Mouse (Mus musculus) hindbrain, embryonic 12.5 days (tissue): ENCODE measurements at regions not wholly inside any gene's neighbourhood (a gene's known extent, or its start where the extent isn't known, plus 50 kb on each side); places are given as distances from the start of the nearest gene placed in this dataset.
A peak's percentile ranks its signal among the peaks of the same experiment; 100 is the strongest.

Experiments
- ATAC-seq: fragments of 200-750 bp; cut with Nextera tagmentation; 2 replicates; pipeline ENCODE4 v1.8.0; 2017; ENCODE audit warnings: moderate TSS enrichment; ENCODE audit not compliant: low FRiP score
- H3K27ac ChIP-seq: fragments of 300-500 bp; sonication (generic); 2 replicates; pipeline ENCODE4 v1.5.1; 2016; ENCODE audit warnings: mild to moderate bottlenecking
- H3K27me3 ChIP-seq: fragments of 300-500 bp; sonication (generic); 2 replicates; pipeline ENCODE4 v1.6.1; 2016; ENCODE audit warnings: mild to moderate bottlenecking
- H3K36me3 ChIP-seq: fragments of 300-500 bp; sonication (generic); 2 replicates; pipeline ENCODE4 v1.6.1; 2016; ENCODE audit warnings: mild to moderate bottlenecking
- H3K4me1 ChIP-seq: fragments of 300-500 bp; sonication (generic); 2 replicates; pipeline ENCODE4 v1.6.1; 2016
- H3K4me2 ChIP-seq: fragments of 300-500 bp; sonication (generic); replicated peaks from 2 replicates; pipeline ENCODE4 v1.6.1; 2016; ENCODE audit warnings: mild to moderate bottlenecking
- H3K4me3 ChIP-seq: fragments of 300-500 bp; sonication (generic); 2 replicates; pipeline ENCODE4 v1.5.1; 2016; ENCODE audit warnings: mild to moderate bottlenecking
- H3K9ac ChIP-seq: fragments of 300-500 bp; sonication (generic); 2 replicates; pipeline ENCODE4 v1.6.1; 2016; ENCODE audit warnings: mild to moderate bottlenecking, moderate library complexity
- H3K9me3 ChIP-seq: fragments of 300-500 bp; sonication (generic); replicated peaks from 2 replicates; pipeline ENCODE4 v1.6.1; 2016; ENCODE audit warnings: mild to moderate bottlenecking
- WGBS: fragments of 180-500 bp; shearing (Covaris S2); methylation state at CpG from one replicate; pipeline ENCODE4 v1.1.7; 2016; 5-methylcytosine and 5-hydroxymethylcytosine counted together

GRCm38 (mm10) chr2:105552092-105552491 lies 116.6 kb upstream of the Pax6 start:
- Histone ChIP-seq H3K4me2 (no peak overlapping the region), H3K9me3 (no peaks in the 10 kb centered on the region), H3K4me1 (no peaks in the 10 kb centered on the region), H3K4me3 (no peak overlapping the region), H3K27ac (no peak overlapping the region), H3K27me3 (no peaks in the 10 kb centered on the region), H3K36me3 (no peaks in the 10 kb centered on the region), H3K9ac (no peak overlapping the region)
- ATAC-seq, result no peak; the same call in 1 of the 2 replicates
- WGBS, result 79% methylated on average over 2 of the region's 2 CpGs

- no peak overlapping the region for H3K27ac ChIP-seq
- no peaks in the 10 kb centered on the region for H3K4me1 ChIP-seq
- no peak overlapping the region for H3K9ac ChIP-seq
- peak; percentile 64 for ATAC-seq
- H3K4me3 ChIP-seq, result no peak overlapping the region
- no peak overlapping the region for H3K4me2 ChIP-seq
- 34% methylated on average over 2 of the region's 2 CpGs for WGBS
- H3K27me3 ChIP-seq, result no peaks in the 10 kb centered on the region
- H3K36me3 ChIP-seq, result no peaks in the 10 kb centered on the region
- H3K9me3 ChIP-seq, result no peaks in the 10 kb centered on the region
Observed at GRCm38 (mm10) chr2:105586782-105587181, 81.9 kb upstream of the Pax6 start.

GRCm38 (mm10) chr2:105594131-105594530 lies 74.6 kb upstream of the Pax6 start:
- H3K4me2 ChIP-seq, result no peak overlapping the region
- no peak overlapping the region for H3K4me3 ChIP-seq
- no peaks in the 10 kb centered on the region for H3K9me3 ChIP-seq
- ATAC-seq, result no peak
- no peaks in the 10 kb centered on the region for H3K36me3 ChIP-seq
- no peak overlapping the region for H3K27ac ChIP-seq
- H3K27me3 ChIP-seq, result no peaks in the 10 kb centered on the region
- WGBS, result 84% methylated on average over 2 of the region's 2 CpGs
- H3K9ac ChIP-seq, result no peak overlapping the region
- no peaks in the 10 kb centered on the region for H3K4me1 ChIP-seq

GRCm38 (mm10) chr2:105604553-105605116 lies 64.1 kb upstream of the Pax6 start:
- no peak overlapping the region for H3K4me2 ChIP-seq
- no peak overlapping the region for H3K4me3 ChIP-seq
- WGBS, result 55% methylated on average over 11 of the region's 11 CpGs
- H3K9ac ChIP-seq, result no peak overlapping the region
- H3K9me3 ChIP-seq, result no peaks in the 10 kb centered on the region
- peaks cover 24% of the 10 kb centered on the region for H3K27me3 ChIP-seq
- no peak for ATAC-seq
- peaks cover 4% of the 10 kb centered on the region for H3K4me1 ChIP-seq
- H3K36me3 ChIP-seq, result no peaks in the 10 kb centered on the region
- no peak overlapping the region for H3K27ac ChIP-seq

GRCm38 (mm10) chr2:105607969-105608538 lies 60.6 kb upstream of the Pax6 start:
- Histone ChIP-seq H3K36me3 (no peaks in the 10 kb centered on the region), H3K9me3 (no peaks in the 10 kb centered on the region), H3K4me1 (peaks cover 26% of the 10 kb centered on the region), H3K9ac (no peak overlapping the region), H3K27me3 (peaks cover 29% of the 10 kb centered on the region), H3K4me2 (no peak overlapping the region), H3K4me3 (no peak overlapping the region), H3K27ac (no peak overlapping the region)
- WGBS, result 62% methylated on average over 8 of the region's 8 CpGs
- no peak for ATAC-seq

GRCm38 (mm10) chr2:105608756-105609155 lies 59.9 kb upstream of the Pax6 start:
- ATAC-seq, result no peak
- Histone ChIP-seq H3K9me3 (no peaks in the 10 kb centered on the region), H3K27ac (no peak overlapping the region), H3K4me3 (no peak overlapping the region), H3K9ac (no peak overlapping the region), H3K4me2 (no peak overlapping the region), H3K4me1 (peaks cover 30% of the 10 kb centered on the region), H3K27me3 (peaks cover 33% of the 10 kb centered on the region), H3K36me3 (no peaks in the 10 kb centered on the region)
- 73% methylated on average over 7 of the region's 7 CpGs for whole genome bisulfite sequencing

- peak overlapping the region; percentile 62 for H3K27ac ChIP-seq
- WGBS, result 34% methylated on average over 5 of the region's 5 CpGs
- peaks cover 33% of the 10 kb centered on the region for H3K4me1 ChIP-seq
- no peaks in the 10 kb centered on the region for H3K9me3 ChIP-seq
- peaks cover 25% of the 10 kb centered on the region for H3K27me3 ChIP-seq
- H3K4me3 ChIP-seq, result no peak overlapping the region
- H3K4me2 ChIP-seq, result no peak overlapping the region
- ATAC-seq, result no peak
- no peaks in the 10 kb centered on the region for H3K36me3 ChIP-seq
- no peak overlapping the region for H3K9ac ChIP-seq
Observed at GRCm38 (mm10) chr2:105611014-105611413, 57.7 kb upstream of the Pax6 start.

GRCm38 (mm10) chr2:105611651-105612050 lies 57.0 kb upstream of the Pax6 start:
- Histone ChIP-seq H3K9me3 (no peaks in the 10 kb centered on the region), H3K9ac (no peak overlapping the region; the same call in 1 of the 2 replicates), H3K36me3 (no peaks in the 10 kb centered on the region), H3K27ac (peak overlapping the region; percentile 62), H3K27me3 (peaks cover 25% of the 10 kb centered on the region), H3K4me2 (peak overlapping the region; percentile 40), H3K4me1 (peaks cover 35% of the 10 kb centered on the region), H3K4me3 (no peak overlapping the region)
- ATAC-seq, result no peak
- WGBS, result 7% methylated on average over 4 of the region's 4 CpGs

GRCm38 (mm10) chr2:105612051-105612664 lies 56.5 kb upstream of the Pax6 start:
- Histone ChIP-seq H3K9ac (no peak overlapping the region; the same call in 1 of the 2 replicates), H3K4me3 (no peak overlapping the region), H3K27me3 (peaks cover 25% of the 10 kb centered on the region), H3K36me3 (no peaks in the 10 kb centered on the region), H3K4me2 (peak overlapping the region; percentile 40), H3K9me3 (no peaks in the 10 kb centered on the region), H3K27ac (peak overlapping the region; percentile 62), H3K4me1 (peaks cover 36% of the 10 kb centered on the region)
- WGBS, result under 1% methylated on average over 21 of the region's 21 CpGs
- ATAC-seq, result peak; percentile 90

- H3K27me3 ChIP-seq, result peaks cover 27% of the 10 kb centered on the region
- no peaks in the 10 kb centered on the region for H3K9me3 ChIP-seq
- H3K27ac ChIP-seq, result peak overlapping the region; percentile 62
- peak overlapping the region; percentile 40 for H3K4me2 ChIP-seq
- H3K4me1 ChIP-seq, result peaks cover 36% of the 10 kb centered on the region
- H3K9ac ChIP-seq, result no peak overlapping the region
- H3K4me3 ChIP-seq, result no peak overlapping the region
- 24% methylated on average over 7 of the region's 7 CpGs for WGBS
- no peak for ATAC-seq
- no peaks in the 10 kb centered on the region for H3K36me3 ChIP-seq
Observed at GRCm38 (mm10) chr2:105612706-105613105, 56.0 kb upstream of the Pax6 start.

GRCm38 (mm10) chr2:105613243-105613642 lies 55.5 kb upstream of the Pax6 start:
- no peak overlapping the region for H3K4me3 ChIP-seq
- WGBS, result 47% methylated on average over 6 of the region's 6 CpGs
- peaks cover 36% of the 10 kb centered on the region for H3K4me1 ChIP-seq
- peaks cover 28% of the 10 kb centered on the region for H3K27me3 ChIP-seq
- no peak overlapping the region for H3K4me2 ChIP-seq
- H3K36me3 ChIP-seq, result no peaks in the 10 kb centered on the region
- ATAC-seq, result no peak
- H3K9me3 ChIP-seq, result no peaks in the 10 kb centered on the region
- H3K9ac ChIP-seq, result no peak overlapping the region
- no peak overlapping the region for H3K27ac ChIP-seq

- no peak overlapping the region for H3K4me3 ChIP-seq
- 22% methylated on average over 18 of the region's 18 CpGs for WGBS
- H3K4me1 ChIP-seq, result peaks cover 32% of the 10 kb centered on the region
- H3K27ac ChIP-seq, result no peak overlapping the region
- H3K27me3 ChIP-seq, result peaks cover 12% of the 10 kb centered on the region; the same call in 1 of the 2 replicates
- H3K9me3 ChIP-seq, result no peaks in the 10 kb centered on the region
- H3K36me3 ChIP-seq, result no peaks in the 10 kb centered on the region
- no peak overlapping the region for H3K9ac ChIP-seq
- H3K4me2 ChIP-seq, result peak overlapping the region; percentile 41
- peak; percentile 39 for ATAC-seq
Observed at GRCm38 (mm10) chr2:105615891-105616733, 52.6 kb upstream of the Pax6 start.
